Mouse (Mus musculus): ENCODE measurements at regions not wholly inside any gene's neighbourhood (a gene's known extent, or its start where the extent isn't known, plus 50 kb on each side); places are given as distances from the start of the nearest gene placed in this dataset.
A peak's percentile ranks its signal among the peaks of the same experiment; 100 is the strongest.

- no peak for DNase-seq (ENCODE audit: low spot score)
Measured at GRCm38 (mm10) chr5:106191141-106191540, 266.8 kb downstream of the Barhl2 start.

GRCm38 (mm10) chr5:106181726-106182125, 276.2 kb downstream of the Barhl2 start:
- no peak for DNase-seq (ENCODE audit: low spot score)

GRCm38 (mm10) chr5:106172162-106172561, 285.8 kb downstream of the Barhl2 start:
- peak; percentile 54 for DNase-seq (ENCODE audit: low spot score)

- no peak for DNase-seq (ENCODE audit: low spot score)
Measured at GRCm38 (mm10) chr5:106170405-106170804, 287.6 kb downstream of the Barhl2 start.

- no peak for DNase-seq (ENCODE audit: low spot score)
Measured at GRCm38 (mm10) chr5:106167556-106167955, 290.4 kb downstream of the Barhl2 start.

GRCm38 (mm10) chr5:106166266-106166665, 289.9 kb downstream of the Zfp326 start:
- peak; percentile 22 for DNase-seq (ENCODE audit: low spot score)

GRCm38 (mm10) chr5:106164190-106164589, 287.8 kb downstream of the Zfp326 start:
- no peak for DNase-seq (ENCODE audit: low spot score)

GRCm38 (mm10) chr5:106162981-106163653, 286.8 kb downstream of the Zfp326 start:
- DNase-seq (ENCODE audit: low spot score), result peak; percentile 18

GRCm38 (mm10) chr5:106139109-106139508, 262.7 kb downstream of the Zfp326 start:
- DNase-seq (ENCODE audit: low spot score), result no peak

- no peak for DNase-seq (ENCODE audit: low spot score)
Measured at GRCm38 (mm10) chr5:106122928-106123327, 246.6 kb downstream of the Zfp326 start.

GRCm38 (mm10) chr5:106119584-106119983, 243.2 kb downstream of the Zfp326 start:
- DNase-seq (ENCODE audit: low spot score), result no peak

- DNase-seq (ENCODE audit: low spot score), result no peak
Measured at GRCm38 (mm10) chr5:106113186-106113585, 236.8 kb downstream of the Zfp326 start.

GRCm38 (mm10) chr5:106108474-106108971, 232.2 kb downstream of the Zfp326 start:
- no peak for DNase-seq (ENCODE audit: low spot score)

GRCm38 (mm10) chr5:106102255-106102654, 225.9 kb downstream of the Zfp326 start:
- DNase-seq (ENCODE audit: low spot score), result no peak

- DNase-seq (ENCODE audit: low spot score), result no peak
Measured at GRCm38 (mm10) chr5:106098887-106099286, 222.5 kb downstream of the Zfp326 start.

GRCm38 (mm10) chr5:106089332-106089731, 213.0 kb downstream of the Zfp326 start:
- DNase-seq (ENCODE audit: low spot score), result no peak

- no peak for DNase-seq (ENCODE audit: low spot score)
Measured at GRCm38 (mm10) chr5:106088478-106089185, 212.3 kb downstream of the Zfp326 start.

- no peak for DNase-seq (ENCODE audit: low spot score)
Measured at GRCm38 (mm10) chr5:106083786-106084185, 207.4 kb downstream of the Zfp326 start.

- DNase-seq (ENCODE audit: low spot score), result no peak
Measured at GRCm38 (mm10) chr5:106082891-106083290, 206.5 kb downstream of the Zfp326 start.

GRCm38 (mm10) chr5:106067124-106067551, 190.8 kb downstream of the Zfp326 start:
- no peak for DNase-seq (ENCODE audit: low spot score)

- no peak for DNase-seq (ENCODE audit: low spot score)
Measured at GRCm38 (mm10) chr5:106066706-106067105, 190.3 kb downstream of the Zfp326 start.

- DNase-seq (ENCODE audit: low spot score), result no peak
Measured at GRCm38 (mm10) chr5:106064366-106064765, 188.0 kb downstream of the Zfp326 start.

GRCm38 (mm10) chr5:106062926-106063325, 186.6 kb downstream of the Zfp326 start:
- no peak for DNase-seq (ENCODE audit: low spot score)
